Mouse (Mus musculus): ENCODE data around the gene Col6a1.

GRCm38 (mm10) chr10:76728369-76728768 is 2.4 kb upstream of the Col6a1 start:
- TF ChIP-seq GATA1 (IDR thresholded peaks at IDR 0.05; ENCODE audit: borderline replicate concordance, low read length) (no peak), FLI1 (IDR thresholded peaks at IDR 0.05; ENCODE audit: low read length) (no peak)
